Mouse (Mus musculus) urinary bladder, postnatal 14 days (tissue): ENCODE data around the gene Palld.
A peak's percentile ranks its signal among the peaks of the same experiment; 100 is the strongest.

Experiments used
- DNase-seq: peaks from one replicate; pipeline ENCODE4 v3.0.0; 2021; ENCODE audit warnings: low spot score

Gene Palld

DNA sequence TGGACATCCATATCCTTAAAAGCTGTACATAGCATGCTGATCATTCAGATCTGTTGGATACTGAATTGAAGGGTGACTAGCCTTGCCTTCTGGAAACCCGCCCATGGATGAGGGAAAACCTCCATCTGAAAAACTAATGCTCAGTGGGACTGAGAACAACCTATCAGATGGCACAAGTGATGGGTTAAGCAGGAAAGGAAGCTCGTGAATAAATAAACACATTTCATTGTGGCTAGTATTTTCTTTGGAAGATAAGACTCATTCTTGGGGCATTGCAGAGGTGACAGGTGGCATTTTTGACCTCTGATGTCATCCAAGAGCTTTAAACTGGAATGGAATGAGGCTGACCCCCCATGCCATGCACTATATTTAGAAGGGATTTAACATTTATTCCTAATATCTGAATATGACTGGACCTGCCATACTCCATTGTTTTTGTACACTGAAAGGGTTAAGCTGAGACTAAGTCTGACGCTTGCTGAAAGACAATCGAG lies 128.8 kb downstream of the Palld start:
- no peak for DNase-seq

DNA sequence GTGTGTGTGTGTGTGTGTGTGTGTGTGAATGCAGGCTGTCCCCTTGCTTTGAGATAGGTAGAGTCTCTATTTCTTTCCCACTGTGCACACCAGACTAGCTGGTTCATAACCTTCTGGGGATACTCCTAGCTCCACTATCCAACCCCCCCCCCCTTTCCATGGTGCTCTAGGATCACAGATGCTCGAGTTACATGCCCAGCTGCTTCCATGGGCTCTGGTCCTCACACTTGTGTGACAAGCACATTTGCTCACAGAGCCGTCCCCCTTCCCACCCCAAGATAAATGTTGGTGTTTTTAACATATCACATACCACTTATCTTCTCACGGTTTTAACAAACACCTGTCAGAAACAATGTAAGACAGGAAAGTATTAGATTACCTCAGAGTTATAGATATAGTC lies 131.2 kb downstream of the Palld start:
- no peak for DNase-seq

DNA sequence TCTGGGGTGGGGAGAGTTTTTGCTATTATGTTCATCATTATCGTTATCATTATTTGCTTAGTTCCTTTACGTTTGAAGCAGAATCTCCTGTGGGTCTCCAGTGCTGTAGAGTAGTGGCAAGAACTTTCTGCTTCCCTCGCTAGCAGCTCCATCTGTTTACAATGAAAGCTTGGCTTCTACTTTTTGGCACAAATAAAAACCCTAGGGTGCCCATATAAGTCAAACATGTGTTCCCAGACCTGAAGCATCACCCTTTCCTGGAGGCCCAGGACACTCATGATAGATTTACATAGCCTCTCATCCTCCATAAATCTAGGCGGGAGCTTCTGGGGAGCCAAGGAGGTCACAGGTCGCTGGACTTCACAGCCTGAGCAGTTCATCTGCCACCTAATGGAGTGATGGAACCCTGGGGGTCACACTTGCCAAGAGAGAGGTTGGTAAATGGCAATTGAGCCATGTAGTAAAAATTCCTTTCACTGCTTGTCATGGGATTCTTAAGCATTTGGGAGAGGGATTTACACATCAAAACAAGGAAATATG lies 133.1 kb downstream of the Palld start:
- no peak for DNase-seq

DNA sequence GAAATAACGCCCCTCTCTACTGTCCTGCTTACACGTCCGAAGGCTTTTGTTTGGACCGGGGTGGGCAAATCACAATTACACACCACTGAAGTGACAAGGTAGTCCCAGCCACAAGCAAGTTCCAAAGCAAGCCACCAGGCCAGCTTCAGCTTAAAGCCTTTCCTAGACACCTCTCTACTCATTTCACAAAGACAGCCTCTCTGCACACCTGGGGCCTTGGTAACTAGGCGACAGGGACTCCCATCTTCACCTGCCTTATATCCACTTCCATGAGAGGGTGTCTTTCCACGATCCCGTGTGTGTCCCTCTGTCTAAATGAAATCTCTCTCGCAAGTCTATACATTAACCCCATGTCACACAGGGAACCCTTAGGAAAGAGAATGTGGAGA lies 142.3 kb downstream of the Palld start:
- DNase-seq = no peak

DNA sequence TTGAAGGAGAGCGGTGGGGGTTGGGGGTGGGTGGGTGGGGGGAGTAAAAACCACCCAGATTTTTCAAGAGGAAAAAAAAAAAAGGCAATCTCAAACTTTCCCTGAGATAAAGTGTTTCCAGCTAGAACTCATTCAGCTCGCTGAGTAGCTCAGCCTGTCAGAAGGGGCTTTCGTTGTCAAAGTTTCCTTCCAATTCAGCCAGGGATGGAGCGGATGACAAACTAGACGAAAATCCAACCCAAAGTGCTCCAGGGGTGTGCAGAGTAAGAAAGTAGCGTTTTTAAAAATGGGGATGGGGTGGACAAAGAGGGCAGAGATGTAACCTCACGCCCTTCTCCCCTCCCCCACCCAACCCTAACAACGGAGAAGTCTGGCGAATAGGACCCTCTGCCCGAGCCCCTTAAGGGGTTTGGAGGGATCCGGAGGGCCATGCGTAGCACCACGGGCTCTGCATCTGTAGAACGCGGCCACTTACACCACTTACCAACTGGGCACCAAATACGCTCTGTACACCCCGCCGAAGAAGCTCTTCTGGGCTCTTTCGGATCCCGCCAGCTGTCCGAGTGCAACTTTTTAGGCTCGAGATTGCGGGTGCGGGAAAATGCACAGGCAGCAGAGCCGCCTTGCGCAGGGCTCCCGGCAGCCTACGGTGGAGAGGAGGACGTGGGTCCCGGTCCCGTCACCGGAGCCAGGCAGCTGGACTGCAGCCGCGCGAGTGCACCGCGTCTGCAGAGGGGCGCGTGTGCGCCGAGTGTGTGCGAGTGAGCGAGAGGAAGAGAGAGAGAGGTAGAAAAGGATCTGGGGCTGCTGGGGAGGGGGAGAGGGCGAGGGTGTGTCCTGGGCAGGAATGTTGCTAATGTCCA lies 142.9 kb downstream of the Palld start:
- peak; percentile 44 for DNase-seq

DNA sequence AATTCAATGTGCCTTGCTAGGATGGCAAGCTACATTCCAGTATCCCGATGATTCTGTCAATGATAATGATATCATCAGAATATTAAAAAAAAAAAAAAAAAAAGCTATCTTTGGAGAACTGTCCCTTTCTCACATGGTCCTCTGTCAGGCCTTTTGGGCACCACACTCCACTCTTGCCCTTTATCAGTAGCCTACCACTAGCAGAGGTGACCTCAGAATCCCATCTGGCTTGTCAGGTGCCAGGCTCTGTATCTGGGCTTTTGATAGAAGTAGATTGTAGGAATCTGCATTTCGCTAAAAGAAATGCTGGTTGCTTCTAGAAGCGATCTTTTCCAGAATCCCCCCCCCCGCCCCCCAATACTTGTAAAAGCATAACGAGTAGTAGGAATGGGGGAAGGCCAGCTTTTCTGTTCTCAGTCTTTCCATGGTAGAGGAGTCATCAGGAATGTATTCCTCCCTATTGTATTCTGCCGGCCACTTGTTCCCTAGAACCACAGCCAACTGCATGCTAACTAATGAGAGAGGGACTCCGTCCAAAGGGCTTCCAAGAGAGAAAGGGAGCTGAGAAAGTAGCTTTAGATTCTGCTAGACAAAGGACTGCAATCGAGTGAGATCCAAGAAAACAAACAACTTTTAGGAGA lies 143.7 kb downstream of the Palld start:
- no peak for DNase-seq

DNA sequence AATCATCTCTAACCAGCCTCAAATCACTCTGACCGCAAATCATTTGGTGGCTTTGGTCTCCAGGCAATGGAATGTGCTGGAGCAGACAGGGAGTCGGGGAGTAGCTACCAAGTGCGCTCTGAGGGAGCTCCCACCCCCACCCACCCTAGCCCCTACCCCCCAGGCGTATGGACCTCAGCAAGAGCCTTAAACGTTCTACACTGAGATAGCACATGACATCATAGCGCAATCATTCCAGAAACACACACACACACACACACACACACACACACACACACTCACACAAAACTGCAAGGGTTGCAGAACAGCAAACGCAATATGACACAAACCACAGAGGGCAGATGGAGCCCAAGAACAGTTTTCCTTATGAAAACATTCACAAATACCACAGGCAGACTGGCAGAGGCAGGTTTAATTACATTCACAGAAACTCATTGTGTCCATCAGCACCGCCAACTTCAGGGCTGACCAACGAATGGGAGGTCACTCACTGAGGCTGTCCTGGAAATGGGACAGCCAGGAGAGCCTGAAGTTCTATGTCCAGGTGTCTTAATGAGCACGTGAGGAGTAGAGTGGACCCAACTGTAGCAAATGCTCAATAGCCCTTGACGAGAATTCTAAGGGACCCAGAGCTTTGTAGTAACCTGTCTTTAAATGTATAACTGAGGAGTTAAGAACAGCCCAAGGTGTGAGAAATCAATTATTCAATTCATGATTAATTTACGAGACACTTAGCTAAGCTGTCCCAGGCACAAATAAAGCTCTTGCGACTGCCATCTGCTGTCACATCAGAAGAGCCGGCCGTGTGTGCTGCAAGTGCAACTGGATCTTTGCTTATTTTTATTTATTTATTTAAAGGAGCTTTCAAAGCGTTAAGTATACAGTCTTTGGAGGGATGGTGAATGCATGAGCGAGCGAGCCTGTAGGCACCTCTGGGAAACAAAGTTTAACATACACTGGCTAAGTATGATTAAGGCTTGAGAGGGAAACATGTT lies 145.2 kb downstream of the Palld start:
- DNase-seq = no peak

DNA sequence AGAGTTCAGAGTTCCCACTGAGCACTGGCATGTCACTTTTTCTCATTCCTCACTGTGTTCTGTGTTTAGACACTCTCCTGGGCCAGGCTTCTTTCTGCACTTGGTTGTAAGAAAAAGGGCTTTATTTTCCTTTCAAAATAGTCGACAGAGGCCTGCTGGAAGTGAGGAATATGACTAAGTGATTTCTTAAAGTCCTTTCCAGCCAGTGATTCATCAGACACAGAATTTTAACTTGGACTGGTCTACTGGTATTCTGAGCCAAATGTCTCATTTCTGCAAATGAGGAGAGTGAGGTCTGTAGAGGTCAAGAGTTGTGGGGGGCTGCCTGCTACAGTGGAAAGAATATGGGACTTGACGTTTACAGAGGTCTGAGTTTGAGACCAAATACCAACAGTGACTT lies 147.3 kb downstream of the Palld start:
- DNase-seq = no peak

DNA sequence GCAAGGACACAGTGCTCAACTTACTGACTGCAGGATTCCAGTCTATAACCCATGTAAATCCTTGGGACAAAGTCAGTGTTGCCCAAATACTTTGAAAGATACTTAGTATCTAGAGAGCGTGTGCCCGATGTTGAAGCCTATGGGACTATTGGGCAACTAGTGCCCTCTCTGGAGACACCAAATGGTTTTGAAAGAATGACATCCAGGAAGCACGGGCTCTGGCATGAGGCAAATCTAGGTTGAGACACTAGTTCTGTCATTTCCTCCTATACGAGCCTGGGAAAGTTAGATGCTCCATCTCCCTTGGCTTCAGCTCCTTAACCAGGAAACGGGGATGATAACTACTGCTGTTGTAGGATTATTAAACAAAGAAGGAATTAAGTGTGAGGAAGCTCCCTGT lies 155.4 kb downstream of the Palld start:
- DNase-seq = no peak

DNA sequence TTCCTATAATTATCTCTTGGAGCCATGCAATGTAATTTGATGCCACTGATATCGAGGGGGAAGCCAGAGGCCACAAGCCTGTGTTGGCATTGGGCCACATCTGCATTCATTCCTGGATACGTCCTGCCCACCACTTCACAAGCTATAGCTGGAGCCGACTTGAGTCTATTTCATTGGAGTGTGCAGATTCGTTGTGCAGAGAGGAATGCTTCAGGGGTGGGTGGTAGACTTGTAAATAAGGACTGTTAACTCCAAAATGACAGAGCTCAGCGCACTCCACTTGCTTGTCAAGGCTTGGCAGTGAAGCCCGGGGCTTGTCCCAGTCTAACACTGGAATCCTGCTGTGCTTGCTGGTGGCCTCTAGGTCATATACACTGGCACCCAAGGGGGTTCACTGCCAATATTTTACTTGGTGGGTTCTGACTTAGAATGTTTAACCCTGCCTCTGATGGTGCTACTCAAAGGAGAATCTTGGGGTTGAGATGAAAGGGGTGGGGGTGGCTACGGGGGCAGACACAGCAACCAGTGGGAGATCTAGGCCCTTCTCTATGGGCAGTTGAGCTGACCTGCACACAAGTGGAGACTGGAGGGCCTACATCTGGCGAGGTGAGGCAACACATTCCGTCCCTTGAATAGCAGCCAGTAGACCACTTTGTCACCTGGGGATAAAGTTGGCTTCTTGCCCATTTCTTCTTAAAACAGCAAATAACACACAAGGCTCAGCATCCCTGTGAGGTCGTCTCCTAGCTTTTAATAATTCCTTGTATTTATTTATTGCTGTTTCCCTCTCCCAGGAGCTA lies 157.1 kb downstream of the Palld start:
- peak; percentile 26 for DNase-seq

DNA sequence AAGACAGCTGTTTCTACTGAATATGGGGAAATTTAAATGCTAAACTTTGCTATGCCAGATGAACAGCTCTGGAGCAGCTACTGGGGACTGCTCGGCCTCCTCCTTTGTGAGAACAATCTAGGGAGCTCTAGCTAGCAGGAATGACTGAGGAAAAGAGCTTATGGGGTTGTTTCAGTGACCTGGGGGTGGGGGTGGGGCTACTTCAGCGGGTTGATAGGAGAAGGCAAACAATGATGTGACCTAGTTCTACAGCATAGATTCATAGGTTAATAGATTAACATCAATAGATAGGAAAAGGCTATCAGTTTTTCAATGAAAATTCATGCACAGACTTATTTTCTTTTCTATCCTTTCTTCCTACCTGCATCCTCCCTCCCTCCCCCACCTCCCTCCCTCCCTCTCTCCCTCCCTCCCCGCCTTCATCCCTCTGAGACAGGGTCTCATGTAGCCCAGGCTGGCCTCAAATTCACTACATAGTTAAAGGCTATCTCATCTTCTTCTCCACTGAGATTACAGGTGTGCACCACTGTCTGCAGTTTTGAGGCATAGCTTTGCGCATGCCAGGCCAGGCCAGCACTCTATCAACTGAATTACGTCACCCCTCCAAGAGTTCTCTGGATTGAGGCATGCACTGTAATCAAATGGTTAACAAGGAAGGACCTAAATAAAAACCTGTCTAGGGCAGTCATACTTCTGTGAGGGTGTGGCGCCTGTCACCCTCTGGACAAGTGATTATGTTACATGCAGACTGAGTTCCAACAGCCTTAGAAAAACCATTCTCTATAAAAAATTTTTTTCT lies 158.5 kb downstream of the Palld start:
- no peak for DNase-seq

DNA sequence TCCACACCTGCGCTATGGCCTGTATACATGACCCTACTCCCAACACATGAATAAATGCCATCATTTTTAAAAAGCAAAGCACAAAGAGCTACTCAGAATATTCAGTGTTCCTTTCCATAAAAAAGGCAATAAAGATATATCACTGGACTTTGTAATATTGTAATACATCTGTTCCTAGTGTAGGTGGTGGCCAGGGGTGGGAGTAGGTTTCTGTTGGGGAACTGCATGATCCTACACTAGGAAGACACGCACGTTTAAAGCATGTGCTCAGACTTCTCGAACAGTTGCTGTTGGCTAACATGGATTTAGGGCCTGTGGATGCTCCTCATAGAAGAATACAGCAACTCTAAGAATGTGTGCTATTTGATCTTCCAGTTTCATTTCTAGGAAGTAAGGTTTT lies 165.0 kb downstream of the Palld start:
- DNase-seq = no peak

DNA sequence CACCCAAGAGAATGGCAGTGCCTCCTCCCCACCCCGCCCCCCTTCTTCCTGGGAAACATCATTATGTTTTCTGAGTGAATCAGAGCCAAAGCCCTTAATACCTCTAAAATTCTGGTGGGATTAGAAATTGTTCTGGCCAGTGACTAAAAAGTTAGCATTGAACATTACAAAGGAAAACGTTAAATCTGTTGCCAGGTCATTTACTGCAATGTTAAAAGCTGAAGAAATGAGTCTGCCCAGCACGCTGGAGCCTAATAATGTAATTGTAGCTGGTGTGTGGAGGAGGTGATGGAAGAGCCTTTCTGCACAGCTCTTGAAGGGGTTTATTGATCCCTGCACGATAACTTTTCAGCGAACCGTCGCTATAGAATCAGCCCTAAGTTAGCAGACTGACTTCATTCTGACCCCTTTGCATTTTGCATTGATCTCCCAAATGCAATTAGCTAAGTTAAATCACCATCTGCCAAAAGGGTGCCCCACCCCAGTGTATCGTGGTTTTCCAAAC lies 165.7 kb downstream of the Palld start:
- DNase-seq = no peak

DNA sequence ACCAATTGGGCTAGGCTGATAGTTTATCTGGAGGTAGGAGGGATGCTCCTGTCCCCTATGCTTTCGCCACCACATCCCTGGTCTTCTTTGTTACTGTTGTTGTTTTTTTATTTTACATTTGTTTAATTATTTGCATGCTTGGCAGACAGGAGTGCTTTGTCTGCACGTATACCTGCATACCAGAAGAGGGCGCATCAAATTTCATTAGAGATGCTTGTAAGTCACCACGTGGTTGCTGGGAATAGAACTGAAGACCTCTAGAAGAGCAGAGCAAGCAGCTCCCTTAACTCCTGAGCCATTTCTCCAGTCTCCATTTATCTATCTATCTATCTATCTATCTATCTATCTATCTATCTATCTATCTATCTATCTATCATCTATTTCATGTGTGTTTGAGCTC lies 166.4 kb downstream of the Palld start:
- no peak for DNase-seq

DNA sequence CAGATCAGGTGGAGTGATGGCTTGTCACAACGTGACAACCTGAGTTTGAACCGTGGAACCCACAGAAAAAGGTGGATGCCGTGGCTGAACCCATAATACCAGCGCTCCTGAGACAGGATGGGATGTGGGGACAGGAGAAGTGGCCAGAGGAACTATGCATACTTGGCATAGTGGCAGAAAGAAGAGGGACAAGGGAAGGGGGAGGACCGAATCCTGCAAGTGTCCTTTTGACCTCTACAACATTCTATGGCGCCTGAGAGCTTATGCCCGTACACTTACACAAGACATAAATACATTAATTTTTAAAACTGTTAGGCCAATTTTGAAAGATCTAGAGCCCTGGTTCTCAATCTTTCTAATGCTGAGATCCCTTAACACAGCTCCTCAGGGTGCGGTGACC lies 168.3 kb downstream of the Palld start:
- DNase-seq = no peak

DNA sequence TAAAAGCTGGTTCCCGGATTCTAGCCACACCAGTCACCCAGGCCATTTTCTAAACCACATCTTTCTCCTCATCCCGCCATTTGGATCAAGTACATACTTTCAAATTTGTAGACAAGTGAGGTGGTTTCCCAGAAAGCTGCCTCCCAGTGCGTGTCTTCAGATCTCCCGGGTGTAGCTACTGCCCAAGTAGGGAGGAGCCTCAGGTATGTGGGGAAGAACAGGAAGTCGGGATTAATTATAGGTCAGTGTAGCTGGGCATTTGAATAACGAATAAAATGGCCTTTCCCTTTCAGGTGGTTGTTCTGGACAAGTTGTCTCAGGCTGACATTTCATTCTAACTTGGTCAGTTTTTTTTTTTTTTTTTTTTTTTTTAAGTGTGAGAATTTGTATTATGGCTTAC lies 170.3 kb downstream of the Palld start:
- DNase-seq = no peak

DNA sequence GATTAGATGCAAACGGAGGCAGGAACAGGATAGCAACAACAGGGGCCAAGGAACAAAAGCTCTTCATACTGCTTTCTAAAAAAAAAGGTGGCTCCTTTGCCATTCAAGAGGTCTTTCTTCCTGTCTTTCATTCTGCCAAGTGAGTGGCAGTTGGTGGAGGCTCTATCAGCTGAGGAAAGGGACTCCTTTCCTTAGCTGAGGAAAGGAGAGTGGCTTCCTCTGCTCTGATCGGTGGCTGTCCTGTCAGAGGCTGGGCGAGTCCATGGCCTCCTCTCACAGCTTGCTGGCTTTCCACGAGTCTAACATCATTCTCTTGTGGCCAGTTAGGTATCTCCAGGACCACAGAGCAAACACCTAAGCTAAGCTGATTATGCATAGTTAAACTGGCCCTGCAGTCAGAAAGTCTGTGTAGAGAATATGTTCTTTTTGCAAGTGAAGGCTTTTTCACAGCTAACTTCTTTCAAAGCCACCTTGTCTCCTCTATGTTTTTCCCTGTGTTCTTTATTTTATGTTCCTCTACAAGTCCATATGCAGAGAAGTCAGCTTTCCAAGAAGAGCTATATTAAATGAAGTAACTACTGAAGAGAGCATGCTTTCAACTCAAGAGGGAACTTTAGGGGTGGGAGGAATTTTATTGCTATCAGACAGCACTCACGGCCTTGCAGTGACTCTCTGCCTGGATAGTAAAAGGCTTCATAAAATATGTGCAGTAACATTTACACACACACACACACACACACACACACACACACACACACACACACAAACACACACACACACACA lies 171.0 kb downstream of the Palld start:
- DNase-seq = no peak

DNA sequence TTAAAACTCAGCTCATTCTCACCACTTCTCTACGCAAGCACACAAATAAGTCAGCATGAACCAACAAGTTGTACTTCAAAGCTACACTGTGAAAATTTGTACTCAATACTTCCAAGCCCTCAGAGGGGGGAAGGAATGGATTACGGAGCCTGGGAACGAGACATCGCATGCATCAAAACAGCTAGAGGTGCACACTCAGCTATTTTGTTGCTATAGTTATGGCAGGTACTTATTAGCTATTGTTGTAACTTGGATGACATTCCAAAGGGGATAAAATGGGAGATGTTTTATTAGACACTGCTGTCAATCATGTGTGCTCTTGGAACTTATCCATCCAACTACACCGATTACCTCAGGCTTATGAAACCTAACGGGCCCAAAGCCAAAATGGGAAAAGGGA lies 171.8 kb downstream of the Palld start:
- DNase-seq = no peak

DNA sequence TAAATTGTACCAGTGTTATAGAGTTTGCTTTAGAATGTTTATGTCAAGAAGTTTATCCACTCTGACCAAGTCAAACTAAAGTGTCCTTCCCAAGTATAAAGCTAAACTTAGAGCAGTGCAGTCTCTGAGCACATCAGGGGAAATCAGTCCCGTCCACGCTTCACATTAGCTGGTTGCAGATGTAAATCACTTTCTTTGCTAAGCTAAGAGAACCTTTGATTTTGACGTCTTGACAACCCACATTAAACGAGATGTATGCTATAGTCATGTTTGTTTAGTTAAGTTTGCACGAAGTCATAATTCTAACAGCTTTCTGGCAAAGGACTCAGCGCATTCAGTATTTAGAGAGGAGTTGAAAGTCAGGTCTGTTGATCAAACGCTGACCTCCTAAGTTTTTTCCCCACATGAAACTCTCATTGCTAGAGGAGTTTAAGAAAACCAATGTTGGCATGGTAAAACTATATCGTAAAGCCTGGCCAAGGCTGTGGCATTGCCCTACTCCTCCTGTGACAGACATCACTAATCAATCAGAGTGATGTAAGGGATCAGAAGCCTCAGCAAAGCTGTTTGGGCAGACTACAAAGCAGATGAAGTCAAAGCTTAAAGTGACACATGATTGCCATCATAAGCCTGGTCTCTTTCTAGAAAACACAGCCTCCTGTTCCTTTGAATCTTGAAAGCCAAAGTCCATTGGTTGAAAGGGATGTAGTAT lies 177.0 kb downstream of the Palld start:
- no peak for DNase-seq
